Mouse (Mus musculus) cortical plate, adult 2 months (tissue): Measurements from ENCODE around the gene Gtf2h2. TPM values are rescaled to one million over a fixed set of nuclear protein-coding genes. Genes with fewer than 3 reads are reported as not detected.

Source experiments
- H3K27ac ChIP-seq: fragments of 200-500 bp; 2 replicates; pipeline ENCODE4 v1.5.1; 2012; ENCODE audit warnings: low read length, control low read depth, inconsistent platforms; ENCODE audit not compliant: insufficient read depth
- H3K4me1 ChIP-seq: fragments of 200-500 bp; 2 replicates; pipeline ENCODE4 v1.6.1; 2011; ENCODE audit warnings: low read length; ENCODE audit not compliant: control insufficient read depth, insufficient read depth
- H3K4me3 ChIP-seq: fragments of 200-500 bp; 2 replicates; pipeline ENCODE4 v1.5.1; 2011; ENCODE audit warnings: mild to moderate bottlenecking, low read length, control low read depth; ENCODE audit not compliant: insufficient read depth
- CTCF ChIP-seq: fragments of 200-500 bp; IDR thresholded peaks from 2 replicates; pipeline ENCODE4 v1.5.1; 2011; ENCODE audit warnings: mild to moderate bottlenecking, control low read depth, low read length; ENCODE audit not compliant: insufficient read depth; ENCODE audit errors: extremely low read depth
- POLR2A ChIP-seq: fragments of 200-500 bp; IDR thresholded peaks from 2 replicates; pipeline ENCODE4 v1.6.1; 2011; ENCODE audit warnings: mild to moderate bottlenecking, low read length, control low read depth; ENCODE audit not compliant: insufficient read depth; ENCODE audit errors: extremely low read depth
- polyA plus RNA-seq: library from polyadenylated mRNA; depleted of rRNA; stranded (reverse); fragments of >200 nt; gene quantifications from 2 replicates; pipeline ENCODE4 v1.2.3, GENCODE M21; 2012; rRNA removed

Gene Gtf2h2
- polyA plus RNA-seq, 1 experiment: 60.7 TPM

DNA sequence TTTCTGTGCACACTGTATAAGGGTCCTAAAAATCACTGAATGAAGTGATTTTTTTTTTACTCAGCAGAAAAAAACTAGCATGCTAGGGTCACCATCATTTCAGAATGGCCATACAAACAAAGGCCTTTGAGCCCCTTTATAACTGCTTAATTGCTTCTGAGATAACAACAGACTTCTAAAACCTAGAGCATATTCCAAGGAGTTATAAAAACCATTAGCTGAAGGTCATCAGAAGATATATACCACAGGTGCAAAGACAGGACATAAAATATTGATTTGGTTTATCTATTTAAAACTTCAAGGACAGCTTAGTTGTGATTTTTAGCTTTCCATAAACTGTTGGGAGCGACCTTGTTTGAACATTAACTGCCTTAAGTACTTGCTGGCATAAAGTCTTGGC is 78.0 kb downstream of the Gtf2h2 start:
- Histone ChIP-seq H3K27ac (no peak overlapping the region), H3K4me3 (no peak overlapping the region), H3K4me1 (no peaks in the 10 kb centered on the region)
- TF ChIP-seq CTCF (no peak), POLR2A (no peak)

Other genes starting within 250 kb of the Gtf2h2 start
- 0.81 and 1.1 TPM in 2 replicates for gene Naip5, start 246.3 kb downstream of the Gtf2h2 start, polyA plus RNA-seq
- gene Naip6, start 174.9 kb downstream of the Gtf2h2 start, polyA plus RNA-seq: 0.51 and 0.61 TPM in 2 replicates
- 0.23 and 0.33 TPM in 2 replicates for gene Naip1, start 39.7 kb downstream of the Gtf2h2 start, polyA plus RNA-seq
- 9.3 and 10.3 TPM in 2 replicates for gene Ocln, start 60.1 kb upstream of the Gtf2h2 start, polyA plus RNA-seq
- gene Marveld2, start 124.4 kb upstream of the Gtf2h2 start, polyA plus RNA-seq: 1.6 and 1.9 TPM in 2 replicates
- 147 and 150 TPM in 2 replicates for gene Ak6, start 158.4 kb upstream of the Gtf2h2 start, polyA plus RNA-seq
- gene Rad17, start 158.5 kb upstream of the Gtf2h2 start, polyA plus RNA-seq: 12.7 and 13.0 TPM in 2 replicates
- 19.6 and 22.3 TPM in 2 replicates for gene Taf9, start 159.0 kb upstream of the Gtf2h2 start, polyA plus RNA-seq
- gene Ccdc125, start 177.1 kb upstream of the Gtf2h2 start, polyA plus RNA-seq: 0.34 and 0.58 TPM in 2 replicates
- 19.5 and 20.6 TPM in 2 replicates for gene Cdk7, start 238.4 kb upstream of the Gtf2h2 start, polyA plus RNA-seq